Mouse (Mus musculus): ENCODE results near the gene Cacnb4. TPM values are rescaled to one million over a fixed set of nuclear protein-coding genes. Genes with fewer than 3 reads are reported as not detected.
A peak's percentile ranks its signal among the peaks of the same experiment; 100 is the strongest.

The Cacnb4 gene
- polyA plus RNA-seq, 2 experiments from 2014 or later, result 0.28 to 0.42 TPM

GRCm38 (mm10) chr2:52603935-52604650 lies 72.5 kb downstream of the Cacnb4 start:
- no peak for ATAC-seq

- no peak for ATAC-seq
These were observed 73.2 kb downstream of the Cacnb4 start for GRCm38 (mm10) chr2:52603421-52603820.

- no peak for ATAC-seq
These were observed 73.7 kb downstream of the Cacnb4 start for GRCm38 (mm10) chr2:52602921-52603320.

- no peak for ATAC-seq
These were observed 74.4 kb downstream of the Cacnb4 start for GRCm38 (mm10) chr2:52602228-52602627.

- ATAC-seq, result peak; percentile 34
These were observed 79.1 kb downstream of the Cacnb4 start for GRCm38 (mm10) chr2:52597511-52597910.

- ATAC-seq, result no peak
These were observed 82.8 kb downstream of the Cacnb4 start for GRCm38 (mm10) chr2:52593814-52594213.

GRCm38 (mm10) chr2:52593260-52593659 lies 83.4 kb downstream of the Cacnb4 start:
- no peak for ATAC-seq

- ATAC-seq, result peak; percentile 97
These were observed 85.7 kb downstream of the Cacnb4 start for GRCm38 (mm10) chr2:52590970-52591347.

- no peak for ATAC-seq
These were observed 86.2 kb downstream of the Cacnb4 start for GRCm38 (mm10) chr2:52590340-52590969.

GRCm38 (mm10) chr2:52589514-52589913 lies 87.1 kb downstream of the Cacnb4 start:
- ATAC-seq, result no peak

- no peak for ATAC-seq
These were observed 91.2 kb downstream of the Cacnb4 start for GRCm38 (mm10) chr2:52585384-52585783.

GRCm38 (mm10) chr2:52581132-52581781 lies 95.4 kb downstream of the Cacnb4 start:
- no peak for ATAC-seq

- ATAC-seq, result no peak
These were observed 95.9 kb downstream of the Cacnb4 start for GRCm38 (mm10) chr2:52580697-52581096.

GRCm38 (mm10) chr2:52578846-52579245 lies 97.8 kb downstream of the Cacnb4 start:
- no peak for ATAC-seq

GRCm38 (mm10) chr2:52577700-52578099 lies 98.9 kb downstream of the Cacnb4 start:
- ATAC-seq, result no peak

GRCm38 (mm10) chr2:52576546-52576945 lies 100.1 kb downstream of the Cacnb4 start:
- ATAC-seq, result no peak

GRCm38 (mm10) chr2:52575637-52576175 lies 100.9 kb downstream of the Cacnb4 start:
- ATAC-seq, result no peak

- ATAC-seq, result no peak
These were observed 101.7 kb downstream of the Cacnb4 start for GRCm38 (mm10) chr2:52574929-52575328.

- no peak for ATAC-seq
These were observed 104.4 kb downstream of the Cacnb4 start for GRCm38 (mm10) chr2:52572221-52572620.

- peak; percentile 82 for ATAC-seq
These were observed 105.2 kb downstream of the Cacnb4 start for GRCm38 (mm10) chr2:52571339-52571968.

- ATAC-seq, result no peak
These were observed 105.8 kb downstream of the Cacnb4 start for GRCm38 (mm10) chr2:52570781-52571180.

- peak; percentile 62 for ATAC-seq
These were observed 106.5 kb downstream of the Cacnb4 start for GRCm38 (mm10) chr2:52570171-52570570.

GRCm38 (mm10) chr2:52568131-52568530 lies 108.5 kb downstream of the Cacnb4 start:
- ATAC-seq, result no peak

Measured in CD4-positive, CD25-positive, alpha-beta regulatory T cell, adult 4 months (primary cell).